Mouse (Mus musculus): Measurements from ENCODE around the gene Lca5l.

Lca5l gene

DNA sequence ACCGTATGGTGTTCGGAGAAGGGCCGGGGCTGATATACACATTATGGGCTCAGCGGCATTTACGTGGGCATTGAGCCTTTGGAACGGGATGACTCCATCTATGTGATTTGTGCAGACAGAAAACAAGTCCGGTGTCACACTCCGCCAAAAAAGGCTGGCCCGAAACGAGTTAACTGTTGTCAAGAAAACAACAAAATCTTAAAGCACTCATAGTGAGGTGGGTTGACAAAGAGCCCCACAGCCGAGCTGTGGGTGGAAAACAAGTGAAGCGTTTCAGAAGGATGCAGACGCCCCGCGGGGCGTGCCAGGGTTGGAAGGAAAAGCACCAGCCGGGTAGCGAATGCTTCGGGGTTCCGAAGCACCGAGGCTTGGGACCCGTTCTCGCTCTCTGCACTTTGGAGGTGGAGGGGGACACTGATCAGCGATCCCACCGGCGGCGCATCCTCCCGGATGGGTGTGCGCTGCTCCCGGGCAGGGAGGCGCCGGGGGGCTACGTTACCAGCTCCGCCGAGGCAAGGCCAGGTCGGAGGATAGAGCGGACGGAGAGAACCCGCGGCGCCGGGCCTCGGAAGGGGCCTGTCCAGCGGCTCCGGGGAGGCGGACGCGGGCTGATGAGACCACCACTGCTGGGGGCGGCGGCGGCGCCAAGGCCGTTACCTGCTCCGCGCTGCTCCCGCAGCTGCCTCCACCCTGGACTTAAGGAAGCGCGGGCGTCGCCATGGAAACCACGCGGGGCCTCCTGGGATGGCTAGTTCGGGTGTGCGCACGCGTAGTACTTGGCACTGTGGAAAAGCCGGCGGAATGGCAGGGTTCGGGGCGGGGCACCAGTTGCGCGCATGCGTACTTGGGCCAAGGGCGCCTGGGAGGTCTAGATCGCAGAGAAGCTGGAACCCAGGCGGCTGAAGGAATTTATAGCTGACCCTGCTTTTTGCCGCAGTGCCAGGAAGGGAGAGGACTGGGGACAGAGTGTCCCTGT lies at the start of gene Lca5l:
TSS of gene Lca5l (minus strand) at position 741 of the 976 bp plus-strand sequence.
- peak; percentile 89 to 92 for DNase-seq (ENCODE audit: low read depth in 2 of 2, low spot score in 2 of 2)

GRCm38 (mm10) chr16:96235366-96235970 lies 43.4 kb upstream of the Lca5l start, which contains the start of gene B3galt5:
Gene B3galt5, plus strand, starts transcription at chr16:96235801.
- DNase-seq (ENCODE audit: low read depth in 2 of 2, low spot score in 2 of 2) = no peak

DNA sequence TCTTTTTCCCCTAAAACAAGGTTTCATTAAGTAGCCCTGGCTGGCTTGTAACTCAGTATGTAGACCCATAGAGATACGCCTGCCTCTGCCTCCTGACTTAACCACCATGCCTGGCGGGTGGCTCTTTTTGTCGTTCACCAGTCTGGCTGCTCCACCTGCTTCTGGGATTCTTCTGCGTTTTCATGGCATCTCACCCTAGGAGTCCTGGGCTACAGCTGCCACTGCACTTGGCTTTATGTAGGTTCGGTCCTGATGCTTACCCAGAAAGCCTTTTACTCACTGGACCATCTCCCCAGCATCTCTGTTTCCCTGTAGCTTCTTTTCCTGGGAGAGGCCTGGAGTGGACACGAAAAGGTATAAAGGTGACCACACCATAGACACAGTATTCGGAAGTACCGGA lies 41.9 kb upstream of the Lca5l start:
- no peak for DNase-seq (ENCODE audit: low read depth in 2 of 2, low spot score in 2 of 2)

DNA sequence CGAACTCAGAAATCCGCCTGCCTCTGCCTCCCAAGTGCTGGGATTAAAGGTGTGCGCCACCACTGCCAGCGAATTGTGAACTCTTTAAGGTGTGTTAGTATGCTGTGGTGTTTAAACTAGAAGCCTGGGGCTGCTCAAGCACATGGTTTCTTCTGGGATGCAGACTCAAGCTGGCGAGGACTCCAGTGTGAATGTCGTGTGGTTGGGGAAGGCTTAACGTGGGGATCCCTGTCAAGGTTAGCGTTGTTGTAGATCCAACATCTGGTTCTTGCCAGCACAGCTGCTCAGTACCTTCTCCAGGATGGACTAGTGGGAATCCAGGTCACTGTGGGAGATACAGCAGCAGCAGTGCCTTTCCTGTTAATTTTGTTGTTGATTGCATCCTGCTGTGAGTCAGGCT lies 39.9 kb upstream of the Lca5l start:
- no peak for DNase-seq (ENCODE audit: low read depth in 2 of 2, low spot score in 2 of 2)

DNA sequence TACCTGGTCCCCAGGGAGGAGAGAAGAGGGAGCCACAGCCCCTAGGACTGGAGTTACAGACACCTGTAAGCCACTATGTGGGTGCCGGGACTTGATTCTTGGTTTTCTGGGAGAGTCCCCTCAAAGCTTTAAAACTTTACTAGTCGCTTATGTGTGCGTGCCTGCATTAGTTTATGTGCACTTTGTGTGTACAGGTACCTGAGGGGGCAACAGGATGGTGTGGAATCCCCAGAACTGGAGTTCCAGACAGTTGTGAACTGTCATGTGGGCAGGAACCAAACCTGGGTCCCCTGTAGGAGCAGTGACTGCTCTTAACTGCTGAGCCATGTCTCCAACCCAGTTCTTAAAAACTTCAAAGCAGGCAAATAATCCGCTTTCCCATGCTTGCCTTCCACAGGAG lies 39.2 kb upstream of the Lca5l start:
- DNase-seq (ENCODE audit: low read depth in 2 of 2, low spot score in 2 of 2) = no peak

GRCm38 (mm10) chr16:96230411-96230810 lies 38.3 kb upstream of the Lca5l start:
- peak; percentile 65 to 69 for DNase-seq (ENCODE audit: low read depth in 2 of 2, low spot score in 2 of 2)

DNA sequence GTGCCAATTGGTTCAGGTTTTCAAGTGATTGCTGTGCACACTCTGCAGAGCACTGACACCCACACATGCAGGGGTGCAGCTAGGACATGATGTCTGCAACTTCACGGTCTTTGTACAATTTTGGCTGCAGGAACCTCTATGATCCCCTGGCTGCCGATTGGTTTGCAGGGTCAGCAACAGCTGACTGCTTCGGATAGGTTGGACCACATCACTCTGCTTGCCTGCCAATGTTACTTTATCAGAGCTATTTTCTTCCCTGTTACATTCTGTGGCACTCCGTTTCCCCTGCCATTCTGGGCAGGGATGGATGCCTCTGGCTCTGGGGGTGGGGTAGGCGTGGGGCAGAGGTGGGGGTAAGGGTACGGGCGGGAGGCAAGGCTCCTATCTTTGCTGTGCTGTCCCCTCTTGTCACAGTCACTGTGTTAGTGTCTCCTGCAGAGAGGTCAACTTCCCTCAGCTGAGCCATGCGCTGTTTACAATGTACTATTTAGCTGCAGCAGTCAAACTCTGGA lies 37.0 kb upstream of the Lca5l start:
- DNase-seq (ENCODE audit: low read depth in 2 of 2, low spot score in 2 of 2) = no peak

DNA sequence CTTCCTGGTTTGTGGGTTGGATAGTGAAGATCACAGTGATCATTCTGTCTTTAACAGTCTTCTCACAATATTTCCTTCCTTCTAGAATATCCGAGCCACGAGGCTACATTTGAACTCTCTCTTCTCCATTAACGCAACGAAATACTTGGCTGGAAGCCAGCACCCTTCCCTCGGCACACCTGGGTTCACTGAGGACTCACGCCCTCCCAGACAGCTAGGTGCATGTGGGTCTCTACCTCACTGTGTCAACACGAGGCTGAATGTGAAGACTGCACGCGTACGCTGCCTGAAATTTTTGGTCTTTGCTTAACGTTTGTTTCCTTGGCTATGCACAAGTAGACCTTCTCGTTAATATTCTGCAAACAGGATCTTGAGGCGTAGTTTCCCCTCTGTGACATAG lies 36.4 kb upstream of the Lca5l start:
- no peak for DNase-seq (ENCODE audit: low read depth in 2 of 2, low spot score in 2 of 2)

DNA sequence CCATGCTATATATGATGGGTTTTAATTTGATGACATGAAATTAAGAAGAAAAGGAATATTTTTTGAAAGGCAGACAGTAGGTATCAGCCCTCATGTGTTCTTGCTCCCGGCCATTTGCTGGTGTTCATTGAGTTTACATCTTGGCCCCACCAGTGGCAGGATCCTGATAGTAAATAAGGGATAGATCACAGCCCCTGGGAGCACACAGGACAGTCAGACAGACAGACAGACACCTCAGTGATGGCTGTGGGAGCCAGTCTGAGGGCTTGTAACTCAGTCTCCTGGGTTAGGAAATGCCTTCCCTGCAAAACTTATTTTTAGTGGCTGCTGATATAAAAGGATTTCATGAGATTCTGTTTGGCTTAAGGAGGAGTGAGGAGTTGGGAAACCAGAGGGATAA lies 30.4 kb upstream of the Lca5l start:
- no peak for DNase-seq (ENCODE audit: low read depth in 2 of 2, low spot score in 2 of 2)

GRCm38 (mm10) chr16:96221959-96222358 lies 29.9 kb upstream of the Lca5l start:
- DNase-seq (ENCODE audit: low read depth in 2 of 2, low spot score in 2 of 2) = no peak

DNA sequence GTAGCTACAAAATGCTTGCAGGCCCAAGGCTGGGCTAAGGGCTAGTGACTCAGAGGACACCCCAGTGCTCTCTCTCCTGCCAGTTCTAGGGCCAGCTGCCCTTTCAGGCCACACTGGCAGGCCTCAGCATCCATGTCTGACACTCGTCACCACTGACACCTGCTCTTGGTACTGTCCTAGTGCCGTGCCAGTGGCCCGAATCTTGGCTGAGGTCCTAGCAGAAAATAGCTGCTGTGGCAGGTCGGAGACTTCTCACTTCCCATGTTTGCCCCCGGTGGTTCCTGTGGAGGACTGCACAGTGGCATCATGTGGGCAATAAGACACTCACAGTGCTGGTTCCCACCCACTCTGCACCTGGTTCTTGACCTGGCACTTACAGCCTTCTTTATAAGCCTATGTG lies 29.4 kb upstream of the Lca5l start:
- DNase-seq (ENCODE audit: low read depth in 2 of 2, low spot score in 2 of 2) = no peak

DNA sequence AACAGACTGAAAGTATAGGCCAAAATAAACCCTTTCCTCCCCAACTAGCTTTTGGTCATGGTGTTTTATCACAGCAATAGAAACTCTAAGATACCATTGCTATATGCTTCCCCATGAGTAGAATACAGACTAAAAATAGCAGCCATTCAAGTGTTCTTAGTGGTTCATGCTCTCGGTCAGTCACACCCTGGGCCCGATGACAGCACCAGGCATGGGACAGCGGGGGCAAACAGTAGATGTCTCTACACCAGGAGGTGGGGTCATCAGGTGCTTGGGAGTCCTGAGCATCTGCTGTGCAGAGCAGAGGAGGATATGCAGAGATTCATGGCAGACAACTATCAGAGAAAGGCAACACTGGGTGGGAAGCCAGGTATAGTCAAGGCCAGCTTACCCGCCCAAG lies 21.0 kb upstream of the Lca5l start:
- DNase-seq (ENCODE audit: low read depth in 2 of 2, low spot score in 2 of 2) = no peak

- DNase-seq (ENCODE audit: low read depth in 2 of 2, low spot score in 2 of 2) = no peak
Measured at GRCm38 (mm10) chr16:96210856-96211255, 18.8 kb upstream of the Lca5l start.

DNA sequence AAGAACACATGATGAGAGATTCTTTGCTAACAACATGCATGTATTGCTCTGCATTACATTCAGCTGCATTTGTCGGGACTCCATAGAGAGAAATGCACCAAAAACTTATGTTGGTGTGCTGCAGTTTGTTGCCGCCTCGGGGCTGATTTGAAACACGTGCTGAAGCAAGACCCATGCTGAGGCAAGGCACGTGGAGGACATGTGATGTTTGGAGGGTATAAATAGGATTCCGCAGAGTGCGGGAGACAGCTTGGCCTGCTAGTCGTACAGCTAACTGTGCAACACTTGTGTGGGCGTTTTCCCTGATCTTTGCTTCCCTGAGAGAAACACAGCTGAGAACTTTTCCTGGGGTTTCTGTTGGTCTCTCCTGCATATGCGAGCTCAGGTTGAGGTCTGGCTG lies 17.7 kb upstream of the Lca5l start:
- DNase-seq (ENCODE audit: low read depth in 2 of 2, low spot score in 2 of 2) = no peak

GRCm38 (mm10) chr16:96201485-96202232 lies 9.6 kb upstream of the Lca5l start:
- no peak for DNase-seq (ENCODE audit: low read depth in 2 of 2, low spot score in 2 of 2)

DNA sequence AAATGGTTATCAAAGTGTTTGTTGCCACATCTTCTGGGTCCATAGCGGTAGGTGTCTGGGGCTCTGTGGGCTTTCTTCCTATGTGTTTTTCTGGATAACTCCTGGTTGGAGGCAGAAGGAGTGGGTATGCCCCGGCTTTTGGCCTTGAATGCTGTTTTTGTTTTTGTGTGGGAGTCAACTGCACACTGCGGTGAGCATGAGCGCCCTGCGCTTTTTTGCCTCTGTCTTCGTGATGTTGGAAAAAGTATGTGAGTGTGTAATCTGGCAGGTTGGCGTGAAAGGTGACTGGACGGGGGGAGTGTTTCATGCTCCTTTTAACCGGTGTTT lies 8.6 kb upstream of the Lca5l start:
- DNase-seq (ENCODE audit: low read depth in 2 of 2, low spot score in 2 of 2) = no peak

GRCm38 (mm10) chr16:96199913-96200701 lies 8.0 kb upstream of the Lca5l start, which contains the start of gene Sh3bgr:
Gene Sh3bgr, plus strand, starts transcription at chr16:96200450.
- no peak for DNase-seq (ENCODE audit: low read depth in 2 of 2, low spot score in 2 of 2)

- DNase-seq (ENCODE audit: low read depth in 2 of 2, low spot score in 2 of 2) = no peak
Measured at GRCm38 (mm10) chr16:96187619-96188018, 4.5 kb downstream of the Lca5l start.

DNA sequence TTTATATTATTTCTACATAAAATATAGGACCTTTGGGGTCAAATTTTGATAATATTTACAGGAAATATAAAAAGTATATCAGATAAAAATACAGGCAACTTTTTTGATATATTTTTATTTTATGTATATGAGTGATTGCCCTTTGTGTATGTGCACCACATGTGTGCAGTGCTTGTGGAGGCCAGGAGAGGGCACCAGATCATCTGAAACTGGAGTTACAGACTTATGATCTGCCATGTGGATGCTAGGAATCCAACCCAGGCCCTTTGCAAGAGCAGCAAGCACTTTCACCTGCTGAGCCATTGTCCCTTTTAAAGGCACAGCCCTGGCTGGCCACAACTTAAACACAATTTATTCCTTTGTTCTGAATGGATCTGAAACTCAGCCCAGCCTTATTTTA lies 12.9 kb downstream of the Lca5l start:
- no peak for DNase-seq (ENCODE audit: low read depth in 2 of 2, low spot score in 2 of 2)

GRCm38 (mm10) chr16:96175399-96175798 lies 16.7 kb downstream of the Lca5l start:
- no peak for DNase-seq (ENCODE audit: low read depth in 2 of 2, low spot score in 2 of 2)

DNA sequence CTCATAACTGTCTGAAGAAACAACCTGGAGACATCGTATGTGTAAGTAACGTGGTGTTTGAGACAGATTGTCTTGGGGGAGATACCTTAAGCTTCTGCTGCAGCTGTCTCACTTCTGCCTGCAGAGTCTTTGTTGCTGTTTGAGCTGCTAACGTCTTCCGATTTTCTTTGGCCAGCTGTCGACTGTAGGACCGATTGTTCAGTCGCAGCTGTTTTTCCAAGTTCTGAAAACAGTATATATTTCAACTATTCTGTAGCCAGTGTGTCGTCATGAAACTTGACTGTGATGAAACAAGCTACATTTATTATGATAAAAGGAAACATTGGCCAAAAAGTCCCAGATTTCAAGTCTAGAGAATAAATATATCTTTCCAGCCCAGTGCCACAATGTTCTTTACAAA lies 18.4 kb downstream of the Lca5l start:
- no peak for DNase-seq (ENCODE audit: low read depth in 2 of 2, low spot score in 2 of 2)

All from CD8-positive naive resting alpha-beta T cell, adult 2 months (primary cell).